Comparison of ENCODE assay signal across 12 mouse cellular contexts in the genomic region with DNA sequence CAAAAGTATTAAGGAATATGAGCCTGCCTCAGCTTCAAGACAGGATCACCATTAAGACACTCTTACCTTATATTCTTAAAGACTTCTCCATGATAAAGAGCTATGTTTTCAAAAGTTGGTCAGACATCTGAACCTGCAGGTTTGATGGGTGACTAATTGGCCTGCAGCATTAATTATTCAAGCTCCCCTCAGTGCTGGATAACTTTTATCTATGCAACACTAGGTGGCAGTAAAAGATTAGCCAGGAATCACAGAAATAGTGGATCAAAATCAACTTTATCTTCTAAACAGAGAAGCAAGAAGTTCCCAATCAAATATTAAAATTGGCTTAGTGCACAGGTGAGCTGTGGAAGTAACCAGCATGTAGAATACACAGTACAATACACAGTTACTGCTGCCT. TPM values are rescaled to one million over a fixed set of nuclear protein-coding genes. Genes with fewer than 3 reads are reported as not detected.
DNase-seq lines count a peak whose midpoint lies in the region; ATAC-seq and TF ChIP-seq lines count a peak whose summit lies in the region.
"Had no signal": no experiment of that assay in that cellular context is flagged by ENCODE, and none has a peak within 500 bp of the region (broad histone marks: within the 10 kb centered on the region; RNA-seq: fewer than 3 reads in every experiment).

No protein-coding gene starts in this region.

- H3K4me2 ChIP-seq in lung, embryonic 14.5 days: no peak overlapping the region
- H3K4me2 ChIP-seq: limb, embryonic 13.5 days; neural tube, embryonic 15.5 days had no signal

- no peaks in the 10 kb centered on the region for H3K4me1 ChIP-seq in lung, embryonic 14.5 days (ENCODE audit: insufficient read depth)
- H3K4me1 ChIP-seq: neural tube, embryonic 15.5 days had no signal

- no peak overlapping the region for H3K27ac ChIP-seq in gastrocnemius, adult 2 months
- H3K27ac ChIP-seq in lung, embryonic 14.5 days (ENCODE audit: low read depth): no peak overlapping the region
- H3K27ac ChIP-seq: limb, embryonic 13.5 days; neural tube, embryonic 15.5 days had no signal

- H3K36me3 ChIP-seq in lung, embryonic 14.5 days (ENCODE audit: insufficient read depth): peaks cover 39% of the 10 kb centered on the region

- ATAC-seq in lung, embryonic 14.5 days (ENCODE audit: insufficient read depth): no peak

- H3K4me3 ChIP-seq in gastrocnemius, adult 2 months: no peak overlapping the region
- no peak overlapping the region for H3K4me3 ChIP-seq in lung, embryonic 14.5 days (ENCODE audit: low read depth, low read length)
- H3K4me3 ChIP-seq: limb, embryonic 13.5 days; neural tube, embryonic 15.5 days had no signal

- intact Hi-C loops in gastrocnemius, adult 2 months (cut with DNase I): loop anchor here (5.0 kb wide), 4 partner anchors 67 to 307 kb away; partner anchors contain the start of gene Uxs1
- intact Hi-C loops in gastrocnemius, postnatal 36 days (cut with DNase I): loop anchor here (5.0 kb wide), 2 partner anchors 287 to 302 kb away; partner anchors contain the start of gene Gm8251

- TF ChIP-seq CTCF in gastrocnemius, adult 2 months (IDR thresholded peaks at IDR 0.05): peak; percentile 77
- peak; percentile 60 for TF ChIP-seq CTCF in lung, embryonic 14.5 days (IDR thresholded peaks at IDR 0.05; ENCODE audit: low read depth)

- H3K9me3 ChIP-seq in lung, embryonic 14.5 days (ENCODE audit: low read depth, low read length): no peaks in the 10 kb centered on the region
- H3K9me3 ChIP-seq: limb, embryonic 13.5 days; neural tube, embryonic 15.5 days had no signal

- H3K27me3 ChIP-seq in lung, embryonic 14.5 days (ENCODE audit: insufficient read depth, low read length): no peaks in the 10 kb centered on the region
- H3K27me3 ChIP-seq: limb, embryonic 13.5 days; neural tube, embryonic 15.5 days had no signal

- no peak for DNase-seq in gastrocnemius, adult 2 months
- DNase-seq in gastrocnemius, postnatal 36 days: no peak
- DNase-seq in lung, embryonic 14.5 days: peak; percentile 57
- no peak for DNase-seq in lung, postnatal 25 days (ENCODE audit: low spot score)
- peak; percentile 57 for DNase-seq in NIH3T3 (ENCODE audit: low read depth)
- peak; percentile 58 for DNase-seq in naive thymus-derived CD4-positive, alpha-beta T cell, adult 2 months (ENCODE audit: low read depth)
- DNase-seq in urinary bladder, adult 18-20 months (ENCODE audit: low spot score in 2 of 2): no peak
- DNase-seq in lung, adult 18-20 months: no peak
- DNase-seq: cerebellum, postnatal 36 days; thymus, postnatal 36 days had no signal

- H3K9ac ChIP-seq in lung, embryonic 14.5 days: no peak overlapping the region
- H3K9ac ChIP-seq: limb, embryonic 13.5 days; neural tube, embryonic 15.5 days had no signal

RNA-seq across cellular contexts. Expression of gene 1500015O10Rik, which starts 29.7 kb away (rescaled TPM):
- 1 to 10 TPM; 2.7 to 9.3 TPM for total RNA-seq in gastrocnemius, adult 2 months (2021)
- 1 to 10 TPM; 6.4 to 8.4 TPM for total RNA-seq in gastrocnemius, postnatal 36 days (2021)
- 15.7 and 17.4 TPM in 2 replicates for polyA plus RNA-seq in lung, embryonic 14.5 days (2014; fragmentation: Nextera tagmentation; extraction: Ambion mirVana)

Comparison
In these comparisons a context has a peak if more than half of its experiments do, and no peak if none do; other contexts are left out.
1. DNase-seq: peak in lung, embryonic 14.5 days (single experiment), NIH3T3 (single experiment) and naive thymus-derived CD4-positive, alpha-beta T cell, adult 2 months (single experiment); none in gastrocnemius, adult 2 months (single experiment), gastrocnemius, postnatal 36 days (0 of 2), lung, postnatal 25 days (single experiment), urinary bladder, adult 18-20 months (0 of 2) and lung, adult 18-20 months (0 of 2).